Mouse (Mus musculus) MEL (cell line): ENCODE data around the gene Olfr911-ps1. TPM values are rescaled to one million over a fixed set of nuclear protein-coding genes. Genes with fewer than 3 reads are reported as not detected.

Source experiments
- DNase-seq: peaks from one replicate; pipeline ENCODE4 v3.0.0; 2011; ENCODE audit warnings: low read depth, low spot score
- H3K27ac ChIP-seq: 2 replicates; pipeline ENCODE4 v1.5.1; 2012; ENCODE audit warnings: low read depth, mild to moderate bottlenecking, control low read depth, low read length, moderate library complexity; ENCODE audit not compliant: control insufficient read depth
- H3K27me3 ChIP-seq, 2 experiments: fragments of 150-350 bp in 1 of 2; sonication (generic) in 1 of 2; 2 replicates each; pipeline ENCODE4 v1.6.1; 2012; ENCODE audit warnings: low read length in 2 of 2, mild to moderate bottlenecking in 2 of 2, improper control_type of control experiment in 1 of 2, moderate library complexity in 1 of 2; ENCODE audit not compliant: insufficient read depth in 2 of 2, control insufficient read depth in 1 of 2
- H3K36me3 ChIP-seq, 2 experiments: 2 replicates each; pipeline ENCODE4 v1.6.1; 2012 to 2014; ENCODE audit warnings: low read length in 2 of 2, improper control_type of control experiment in 1 of 2, inconsistent platforms in 1 of 2, mild to moderate bottlenecking in 1 of 2; ENCODE audit not compliant: insufficient read depth in 2 of 2, control insufficient read depth in 1 of 2
- H3K4me1 ChIP-seq, 2 experiments: fragments of 150-350 bp in 1 of 2; sonication (generic) in 1 of 2; 2 replicates each; pipeline ENCODE4 v1.6.1; 2012; ENCODE audit warnings: low read length in 2 of 2, improper control_type of control experiment in 1 of 2, mild to moderate bottlenecking in 1 of 2; ENCODE audit not compliant: insufficient read depth in 2 of 2, control insufficient read depth in 1 of 2
- H3K4me3 ChIP-seq, 2 experiments: fragments of 150-350 bp in 1 of 2; sonication (generic) in 1 of 2; 2 replicates each; pipeline ENCODE4 v1.5.1; 2012; ENCODE audit warnings: low read depth in 2 of 2, low read length in 2 of 2, mild to moderate bottlenecking in 2 of 2, moderate library complexity in 2 of 2, control low read depth in 1 of 2, improper control_type of control experiment in 1 of 2; ENCODE audit not compliant: control insufficient read depth in 1 of 2, insufficient read depth in 1 of 2
- H3K79me2 ChIP-seq: 2 replicates; pipeline ENCODE4 v1.6.1; 2012; ENCODE audit warnings: mild to moderate bottlenecking, low read length, moderate library complexity; ENCODE audit not compliant: control insufficient read depth, poor library complexity, insufficient read depth
- H3K9ac ChIP-seq: 2 replicates; pipeline ENCODE4 v1.6.1; 2012; ENCODE audit warnings: low read depth, mild to moderate bottlenecking, control low read depth, low read length, moderate library complexity; ENCODE audit not compliant: control insufficient read depth, poor library complexity, severe bottlenecking
- H3K9me3 ChIP-seq: fragments of 150-350 bp; sonication (generic); replicated peaks from 2 replicates; pipeline ENCODE4 v1.6.1; 2012; ENCODE audit warnings: mild to moderate bottlenecking, low read length, improper control_type of control experiment, moderate library complexity; ENCODE audit not compliant: insufficient read depth
- BHLHE40 ChIP-seq: IDR thresholded peaks from 2 replicates; pipeline ENCODE4 v1.6.1; 2012; ENCODE audit warnings: low read depth, mild to moderate bottlenecking, inconsistent platforms, low read length, improper control_type of control experiment, borderline replicate concordance
- CHD2 ChIP-seq: IDR thresholded peaks from 2 replicates; pipeline ENCODE4 v1.6.1; 2011; ENCODE audit warnings: low read length, improper control_type of control experiment
- CTCF ChIP-seq, 3 experiments: IDR thresholded peaks in 2 of 3; conservative IDR thresholded peaks in 1 of 3; 2 replicates each; pipeline ENCODE4 v1.5.1; 2011 to 2012; ENCODE audit warnings: low read length in 3 of 3, low read depth in 2 of 3, mild to moderate bottlenecking in 2 of 3, improper control_type of control experiment in 1 of 3, inconsistent platforms in 1 of 3, mixed read lengths in 1 of 3, moderate library complexity in 1 of 3; ENCODE audit not compliant: control insufficient read depth in 1 of 3, insufficient read depth in 1 of 3, poor library complexity in 1 of 3, severe bottlenecking in 1 of 3
- GATA1 ChIP-seq: IDR thresholded peaks from 2 replicates; pipeline ENCODE4 v1.6.1; 2011; ENCODE audit warnings: low read depth, low read length, improper control_type of control experiment
- HCFC1 ChIP-seq: IDR thresholded peaks from 2 replicates; pipeline ENCODE4 v1.6.1; 2012; ENCODE audit warnings: low read depth, mild to moderate bottlenecking, inconsistent platforms, low read length, improper control_type of control experiment, moderate library complexity
- MAZ ChIP-seq: IDR thresholded peaks from 2 replicates; pipeline ENCODE4 v1.6.1; 2012; ENCODE audit warnings: low read depth, mild to moderate bottlenecking, inconsistent platforms, low read length, improper control_type of control experiment
- MXI1 ChIP-seq: IDR thresholded peaks from 2 replicates; pipeline ENCODE4 v1.6.1; 2011; ENCODE audit warnings: mild to moderate bottlenecking, low read depth, low read length, improper control_type of control experiment
- MYC ChIP-seq: IDR thresholded peaks from 2 replicates; pipeline ENCODE4 v1.6.1; 2011; ENCODE audit warnings: low read depth, mild to moderate bottlenecking, low read length, improper control_type of control experiment, moderate library complexity
- NELFE ChIP-seq: IDR thresholded peaks from 2 replicates; pipeline ENCODE4 v1.6.1; 2011; ENCODE audit warnings: low read depth, low read length, improper control_type of control experiment
- POLR2A ChIP-seq, 2 experiments: IDR thresholded peaks; 2 replicates each; pipeline ENCODE4 v1.6.1; 2011 to 2012; ENCODE audit warnings: low read length in 2 of 2, mild to moderate bottlenecking in 2 of 2, control low read depth in 1 of 2, improper control_type of control experiment in 1 of 2, low read depth in 1 of 2, moderate library complexity in 1 of 2; ENCODE audit not compliant: control insufficient read depth in 1 of 2, insufficient read depth in 1 of 2, poor library complexity in 1 of 2
- POLR2AphosphoS2 ChIP-seq: IDR thresholded peaks from 2 replicates; pipeline ENCODE4 v1.6.1; 2011; ENCODE audit warnings: low read length, improper control_type of control experiment
- POLR2AphosphoS5 ChIP-seq: IDR thresholded peaks from 2 replicates; pipeline ENCODE4 v1.6.1; 2012; ENCODE audit warnings: low read depth, borderline replicate concordance, mild to moderate bottlenecking, inconsistent platforms, low read length, moderate library complexity, mixed read lengths
- RCOR1 ChIP-seq: IDR thresholded peaks from 2 replicates; pipeline ENCODE4 v1.6.1; 2012; ENCODE audit warnings: low read depth, mild to moderate bottlenecking, inconsistent platforms, low read length, improper control_type of control experiment
- USF1 ChIP-seq: IDR thresholded peaks from 2 replicates; pipeline ENCODE4 v1.6.1; 2014; ENCODE audit warnings: low read depth, mild to moderate bottlenecking, inconsistent platforms, low read length, improper control_type of control experiment, moderate library complexity
- ZC3H11A ChIP-seq: IDR thresholded peaks from 2 replicates; pipeline ENCODE4 v1.6.1; 2012; ENCODE audit warnings: low read depth, mild to moderate bottlenecking, inconsistent platforms, low read length, improper control_type of control experiment
- ZKSCAN1 ChIP-seq: IDR thresholded peaks from 2 replicates; pipeline ENCODE4 v1.6.1; 2012; ENCODE audit warnings: low read depth, mild to moderate bottlenecking, inconsistent platforms, low read length, improper control_type of control experiment, moderate library complexity
- ZNF384 ChIP-seq: IDR thresholded peaks from 2 replicates; pipeline ENCODE4 v1.6.1; 2012; ENCODE audit warnings: low read depth, mild to moderate bottlenecking, inconsistent platforms, low read length, improper control_type of control experiment
- polyA plus RNA-seq, 2 experiments: library from polyadenylated mRNA; stranded (reverse) in 1 of 2; unstranded in 1 of 2; fragments of >175 nt in 1 of 2; fragments of >200 nt in 1 of 2; gene quantifications; 2 replicates each; pipeline versions ENCODE4 v1.2.1 to v1.2.4; 2012; ENCODE audit warnings: low replicate concordance in 2 of 2, low read depth in 1 of 2; ENCODE audit not compliant: insufficient read length in 2 of 2, insufficient read depth in 1 of 2, missing spikeins in 1 of 2
- total RNA-seq: library from RNA; depleted of rRNA; stranded (reverse); fragments of 300-350 nt; gene quantifications from 2 replicates; pipeline ENCODE4 v1.2.3, GENCODE M21; 2012; rRNA removed

The Olfr911-ps1 gene
- not detected in 2 replicates for total RNA-seq
- not detected for polyA plus RNA-seq

- DNase-seq = no peak
- TF ChIP-seq BHLHE40 (no peak), POLR2A (IDR thresholded peaks at IDR 0.05; ENCODE audit: control insufficient read depth in 1 of 2, insufficient read depth in 1 of 2, low read depth in 1 of 2, low read length in 2 of 2, poor library complexity in 1 of 2) (no peak), MXI1 (no peak), CHD2 (no peak), MYC (no peak), ZC3H11A (no peak), NELFE (no peak), GATA1 (no peak), RCOR1 (no peak), HCFC1 (no peak), POLR2AphosphoS5 (no peak)
- no peak within 1 kb of the TSS for H3K9ac ChIP-seq
- H3K27ac ChIP-seq = no peak within 1 kb of the TSS
- no peaks in the 10 kb centered on the region for H3K79me2 ChIP-seq
- no peaks in the 10 kb centered on the region for H3K27me3 ChIP-seq
- H3K4me3 ChIP-seq = no peak within 1 kb of the TSS
- H3K9me3 ChIP-seq = no peaks in the 10 kb centered on the region
- H3K4me1 ChIP-seq = no peaks in the 10 kb centered on the region
- no peaks in the 10 kb centered on the region for H3K36me3 ChIP-seq
Measured at GRCm38 (mm10) chr9:38521280-38521679, at the start of gene Olfr911-ps1. Olfr911-ps1 (plus strand) TSS chr9:38521580.

GRCm38 (mm10) chr9:38486785-38487184 is 34.6 kb upstream of the Olfr911-ps1 start, which contains the start of gene Olfr906:
Olfr906 (plus strand) TSS chr9:38487085.
- H3K9me3 ChIP-seq = no peaks in the 10 kb centered on the region
- H3K4me3 ChIP-seq = no peak within 1 kb of the TSS
- no peaks in the 10 kb centered on the region for H3K4me1 ChIP-seq
- no peaks in the 10 kb centered on the region for H3K36me3 ChIP-seq
- H3K9ac ChIP-seq = no peak within 1 kb of the TSS
- no peak for DNase-seq
- TF ChIP-seq POLR2A (IDR thresholded peaks at IDR 0.05; ENCODE audit: control insufficient read depth in 1 of 2, insufficient read depth in 1 of 2, low read depth in 1 of 2, low read length in 2 of 2, poor library complexity in 1 of 2) (no peak), BHLHE40 (no peak), MYC (no peak), CTCF (IDR thresholded peaks at IDR 0.05 in 2 of 3, conservative IDR thresholded peaks at IDR 0.05 in 1 of 3; ENCODE audit: control insufficient read depth in 1 of 3, insufficient read depth in 1 of 3, low read depth in 2 of 3, low read length in 3 of 3, poor library complexity in 1 of 3, severe bottlenecking in 1 of 3) (no peak), ZKSCAN1 (no peak)
- no peak within 1 kb of the TSS for H3K27ac ChIP-seq
- H3K79me2 ChIP-seq = no peaks in the 10 kb centered on the region
- no peaks in the 10 kb centered on the region for H3K27me3 ChIP-seq

GRCm38 (mm10) chr9:38495501-38495900 is 25.9 kb upstream of the Olfr911-ps1 start, which contains the start of gene Olfr907:
Olfr907 (plus strand) TSS chr9:38495801.
- TF ChIP-seq POLR2AphosphoS2 (no peak), USF1 (no peak), ZNF384 (no peak), HCFC1 (no peak), MAZ (no peak), RCOR1 (no peak), NELFE (no peak)
- no peak for DNase-seq
- no peaks in the 10 kb centered on the region for H3K36me3 ChIP-seq
- no peak within 1 kb of the TSS for H3K4me3 ChIP-seq
- no peaks in the 10 kb centered on the region for H3K9me3 ChIP-seq
- H3K4me1 ChIP-seq = no peaks in the 10 kb centered on the region
- H3K79me2 ChIP-seq = no peaks in the 10 kb centered on the region
- no peak within 1 kb of the TSS for H3K27ac ChIP-seq
- H3K9ac ChIP-seq = no peak within 1 kb of the TSS
- H3K27me3 ChIP-seq = no peaks in the 10 kb centered on the region
